Mouse (Mus musculus) CH12.LX (cell line): ENCODE results near the gene Raph1. TPM values are rescaled to one million over a fixed set of nuclear protein-coding genes. Genes with fewer than 3 reads are reported as not detected.

ENCODE experiments used
- DNase-seq: peaks from one replicate; pipeline ENCODE4 v3.0.0-alpha.2; 2013; ENCODE audit errors: extremely low read depth
- H3K27ac ChIP-seq: 2 replicates; pipeline ENCODE4 v1.5.1; 2012; ENCODE audit warnings: low read depth, mild to moderate bottlenecking, control low read depth, moderate library complexity; ENCODE audit not compliant: insufficient read depth
- H3K27me3 ChIP-seq: replicated peaks from 2 replicates; pipeline ENCODE3; 2012; ENCODE audit warnings: inconsistent platforms
- H3K36me3 ChIP-seq, 2 experiments: replicated peaks in 1 of 2; 2 replicates each; pipeline versions ENCODE3 to v1.6.1; 2012; ENCODE audit warnings: inconsistent platforms in 1 of 2, low read length in 1 of 2, mild to moderate bottlenecking in 1 of 2, mixed read lengths in 1 of 2, moderate library complexity in 1 of 2; ENCODE audit not compliant: control insufficient read depth in 1 of 2, insufficient read depth in 1 of 2
- H3K4me1 ChIP-seq, 2 experiments: 2 replicates each; pipeline ENCODE4 v1.6.1; 2012; ENCODE audit warnings: inconsistent platforms in 1 of 2, moderate library complexity in 1 of 2; ENCODE audit not compliant: insufficient read depth in 2 of 2, control insufficient read depth in 1 of 2
- H3K4me2 ChIP-seq: 2 replicates; pipeline ENCODE4 v1.6.1; 2012; ENCODE audit warnings: low read depth, mild to moderate bottlenecking, control low read depth; ENCODE audit not compliant: poor library complexity, insufficient read depth, severe bottlenecking
- H3K4me3 ChIP-seq, 3 experiments: fragments of 150-350 bp in 1 of 3; sonication (generic) in 1 of 3; replicated peaks in 1 of 3; 2 replicates each; pipeline versions ENCODE3 to v1.5.1; 2011 to 2012; ENCODE audit warnings: low read depth in 2 of 3, low read length in 2 of 3, mild to moderate bottlenecking in 2 of 3, moderate library complexity in 2 of 3, control low read depth in 1 of 3, improper control_type of control experiment in 1 of 3, inconsistent platforms in 1 of 3, mixed read lengths in 1 of 3; ENCODE audit not compliant: poor library complexity in 1 of 3
- H3K79me2 ChIP-seq: replicated peaks from 2 replicates; pipeline ENCODE4 v1.6.1; 2012; ENCODE audit warnings: mild to moderate bottlenecking, moderate library complexity; ENCODE audit not compliant: control insufficient read depth, poor library complexity, insufficient read depth, severe bottlenecking; ENCODE audit errors: extremely low read depth
- H3K9ac ChIP-seq: 2 replicates; pipeline ENCODE4 v1.6.1; 2012; ENCODE audit warnings: low read depth, mild to moderate bottlenecking, control low read depth, moderate library complexity; ENCODE audit not compliant: insufficient read depth
- H3K9me3 ChIP-seq: replicated peaks from 2 replicates; pipeline ENCODE3; 2012; ENCODE audit warnings: low read length, inconsistent platforms, mixed read lengths
- CTCF ChIP-seq, 2 experiments: IDR thresholded peaks in 1 of 2; conservative IDR thresholded peaks in 1 of 2; 2 replicates each; pipeline ENCODE4 v1.5.1; 2011 to 2012; ENCODE audit warnings: low read depth in 2 of 2, low read length in 2 of 2, improper control_type of control experiment in 1 of 2, inconsistent platforms in 1 of 2, mild to moderate bottlenecking in 1 of 2, moderate library complexity in 1 of 2
- ETS1 ChIP-seq: conservative IDR thresholded peaks from 2 replicates; pipeline ENCODE4 v1.6.1; 2012; ENCODE audit warnings: low read depth, mild to moderate bottlenecking, inconsistent platforms, low read length, improper control_type of control experiment, moderate library complexity
- IRF4 ChIP-seq: IDR thresholded peaks from 2 replicates; pipeline ENCODE4 v1.6.1; 2014; ENCODE audit warnings: low read depth, mild to moderate bottlenecking, inconsistent platforms, low read length, improper control_type of control experiment
- MAX ChIP-seq: IDR thresholded peaks from 2 replicates; pipeline ENCODE4 v1.6.1; 2011; ENCODE audit warnings: low read length, improper control_type of control experiment
- MEF2A ChIP-seq: IDR thresholded peaks from 2 replicates; pipeline ENCODE4 v1.6.1; 2014; ENCODE audit warnings: low read depth, mild to moderate bottlenecking, inconsistent platforms, low read length, improper control_type of control experiment, borderline replicate concordance
- NRF1 ChIP-seq: IDR thresholded peaks from 2 replicates; pipeline ENCODE4 v1.6.1; 2014; ENCODE audit warnings: low read depth, mild to moderate bottlenecking, inconsistent platforms, low read length, improper control_type of control experiment, moderate library complexity
- RCOR1 ChIP-seq: conservative IDR thresholded peaks from 2 replicates; pipeline ENCODE4 v1.6.1; 2012; ENCODE audit warnings: low read depth, mild to moderate bottlenecking, inconsistent platforms, low read length, improper control_type of control experiment
- USF2 ChIP-seq: conservative IDR thresholded peaks from 2 replicates; pipeline ENCODE4 v1.6.1; 2011; ENCODE audit warnings: low read depth, low read length, improper control_type of control experiment
- ZKSCAN1 ChIP-seq: IDR thresholded peaks from 2 replicates; pipeline ENCODE4 v1.6.1; 2012; ENCODE audit warnings: low read depth, inconsistent platforms, low read length, improper control_type of control experiment, borderline replicate concordance
- ZMIZ1 ChIP-seq: IDR thresholded peaks from 2 replicates; pipeline ENCODE4 v1.6.1; 2012; ENCODE audit warnings: low read depth, mild to moderate bottlenecking, inconsistent platforms, low read length, improper control_type of control experiment
- ZNF384 ChIP-seq: IDR thresholded peaks from 2 replicates; pipeline ENCODE4 v1.6.1; 2012; ENCODE audit warnings: low read depth, low read length, improper control_type of control experiment, inconsistent platforms
- dilution Hi-C: fragments of 300-500 bp; cut with MboI; formaldehyde crosslinking; loops from 2 replicates; pipeline ENCODE4 v1.14.3; 2020; ENCODE audit warnings: low sequenced_read_pairs; ENCODE audit not compliant: extremely low pct_unique_long_range_greater_than_20kb, extremely low pct_ligation_motif_present
- in situ Hi-C: fragments of 300-500 bp; cut with MboI; formaldehyde crosslinking; loops from 3 replicates; pipeline ENCODE4 v1.14.3; 2019; ENCODE audit warnings: low sequenced_read_pairs, low pct_ligation_motif_present, low pct_unique_long_range_greater_than_20kb, mixed read lengths
- polyA plus RNA-seq: library from polyadenylated mRNA; unstranded; fragments of >175 nt; gene quantifications from 2 replicates; pipeline ENCODE4 v1.2.1, GENCODE M21; 2012; ENCODE audit warnings: low read depth; ENCODE audit not compliant: insufficient read length
- total RNA-seq, 2 experiments: library from RNA; depleted of rRNA; stranded (reverse); fragments of 300-350 nt in 1 of 2; fragments of >200 nt in 1 of 2; gene quantifications; 2 replicates each; pipeline ENCODE4 v1.2.3; 2012 to 2014

Gene Raph1
- total and polyA plus RNA-seq, 3 experiments = 3.7 to 7.6 (median 5.7) TPM

GRCm38 (mm10) chr1:60599926-60600325 is 33.0 kb upstream of the Raph1 start:
- dilution Hi-C loops (no loop called here), in situ Hi-C loops (no loop called here)
- Histone ChIP-seq H3K27me3 (no peaks in the 10 kb centered on the region), H3K4me2 (no peak overlapping the region), H3K4me3 (no peak overlapping the region), H3K27ac (no peak overlapping the region), H3K4me1 (peaks cover 0 to 2% of the 10 kb centered on the region in 2 experiments; a peak in 1 of 4 replicates), H3K36me3 (no peaks in the 10 kb centered on the region), H3K9ac (no peak overlapping the region), H3K9me3 (peaks cover 4% of the 10 kb centered on the region), H3K79me2 (no peaks in the 10 kb centered on the region)
- no peak for DNase-seq
- TF ChIP-seq USF2 (no peak), ZMIZ1 (no peak)

DNA sequence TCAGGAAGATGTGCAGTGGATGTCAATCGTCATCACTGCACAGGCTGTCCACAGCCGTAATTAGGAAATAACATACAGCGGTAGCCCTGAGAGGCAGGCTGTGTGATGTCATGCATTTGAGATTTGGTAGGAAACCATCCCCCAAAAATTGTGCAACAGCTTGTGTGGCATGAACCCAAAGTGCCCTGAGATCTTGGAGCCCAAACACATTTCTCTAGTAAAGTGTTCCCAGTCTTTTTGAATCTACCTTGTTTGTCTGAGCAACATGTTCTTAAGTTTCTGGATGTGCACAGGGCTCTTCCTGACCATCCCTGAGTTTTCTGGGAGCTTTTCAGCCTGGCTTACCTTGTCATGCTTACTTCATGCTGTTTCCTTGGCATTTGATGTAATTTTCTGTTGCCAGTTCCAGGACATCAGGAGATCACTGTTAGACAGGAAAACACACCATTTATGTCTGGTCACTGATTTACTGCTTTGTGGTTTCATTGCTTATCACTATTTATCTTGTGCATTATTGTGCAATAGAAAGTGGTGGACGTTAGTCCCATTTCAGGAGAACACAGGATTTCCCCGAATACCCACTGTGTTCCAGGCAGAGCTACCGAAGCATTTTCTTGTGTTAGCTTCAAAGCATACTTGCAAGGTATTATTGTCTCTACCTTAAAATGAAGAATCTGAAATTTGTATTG is 32.3 kb upstream of the Raph1 start:
- dilution Hi-C loops (no loop called here), in situ Hi-C loops (no loop called here)
- Histone ChIP-seq H3K4me1 (no peaks in the 10 kb centered on the region), H3K4me3 (no peak overlapping the region), H3K9me3 (peaks cover 4% of the 10 kb centered on the region), H3K27ac (no peak overlapping the region), H3K36me3 (no peaks in the 10 kb centered on the region), H3K9ac (no peak overlapping the region), H3K4me2 (no peak overlapping the region), H3K79me2 (no peaks in the 10 kb centered on the region), H3K27me3 (no peaks in the 10 kb centered on the region)
- no peak for DNase-seq
- TF ChIP-seq ZKSCAN1 (no peak), RCOR1 (no peak), ZMIZ1 (no peak), NRF1 (no peak), MAX (no peak)

GRCm38 (mm10) chr1:60596386-60597320 is 29.7 kb upstream of the Raph1 start:
- no peak for TF ChIP-seq CTCF (conservative IDR thresholded peaks at IDR 0.05 in 1 of 2, IDR thresholded peaks at IDR 0.05 in 1 of 2; ENCODE audit: low read depth in 2 of 2, low read length in 2 of 2)
- no peak for TF ChIP-seq MEF2A
- no peak for TF ChIP-seq IRF4
- no peak for TF ChIP-seq MAX
- TF ChIP-seq ETS1 = no peak
- no peak for TF ChIP-seq ZNF384
- no peak for DNase-seq
- H3K4me1 ChIP-seq = no peaks in the 10 kb centered on the region

More at GRCm38 (mm10) chr1:60596386-60597320, 29.7 kb upstream of the Raph1 start:
- in situ Hi-C loops = no loop called here
- no peaks in the 10 kb centered on the region for H3K36me3 ChIP-seq
- H3K4me3 ChIP-seq = no peak overlapping the region
- no peak overlapping the region for H3K9ac ChIP-seq
- no peaks in the 10 kb centered on the region for H3K79me2 ChIP-seq
- peaks cover 4% of the 10 kb centered on the region for H3K9me3 ChIP-seq
- H3K27ac ChIP-seq = no peak overlapping the region
- dilution Hi-C loops = no loop called here
- no peak overlapping the region for H3K4me2 ChIP-seq
- no peaks in the 10 kb centered on the region for H3K27me3 ChIP-seq
